ENCODE assay signal across 9 mouse cellular contexts in genomic region chr12:81816330-81817125, GRCm38 (mm10). TPM values are rescaled to one million over a fixed set of nuclear protein-coding genes. Genes with fewer than 3 reads are reported as not detected.
DNase-seq lines count a peak whose midpoint lies in the region; ATAC-seq and TF ChIP-seq lines count a peak whose summit lies in the region.
"Had no signal": no experiment of that assay in that cellular context is flagged by ENCODE, and none has a peak within 500 bp of the region (broad histone marks: within the 10 kb centered on the region; RNA-seq: fewer than 3 reads in every experiment).

No protein-coding gene starts in this region.

- no peaks in the 10 kb centered on the region for H3K27me3 ChIP-seq in testis, adult 2 months (ENCODE audit: control insufficient read depth, insufficient read depth, low read length)
- peaks cover 9% of the 10 kb centered on the region for H3K27me3 ChIP-seq in hindbrain, embryonic 10.5 days (ENCODE audit: insufficient read depth, poor library complexity, severe bottlenecking)
- H3K27me3 ChIP-seq in liver, embryonic 13.5 days: no peaks in the 10 kb centered on the region

- 0 out of 2 replicates have a peak overlapping the region, but pooled peaks have one; percentile 5 for H3K4me2 ChIP-seq in liver, embryonic 13.5 days

- no peak for TF ChIP-seq CTCF in testis, adult 2 months (IDR thresholded peaks at IDR 0.05; ENCODE audit: control insufficient read depth, insufficient read depth, insufficient replicate concordance, low read depth, low read length)

- no peak for ATAC-seq in liver, embryonic 13.5 days (ENCODE audit: low read depth)
- no peak for ATAC-seq in erythroblast, adult 5-6 weeks (replicated peaks; ENCODE audit: low FRiP score, poor library complexity, severe bottlenecking)
- ATAC-seq in CD4-positive, CD25-positive, alpha-beta regulatory T cell, adult 4 months: no peak

- H3K27ac ChIP-seq in testis, adult 2 months (ENCODE audit: control insufficient read depth, insufficient read depth, low read depth, low read length): peak overlapping the region; percentile 42
- peak overlapping the region; percentile 80 for H3K27ac ChIP-seq in hindbrain, embryonic 10.5 days
- no peak overlapping the region for H3K27ac ChIP-seq in liver, embryonic 13.5 days

- H3K4me1 ChIP-seq in testis, adult 2 months (ENCODE audit: control insufficient read depth, insufficient read depth, low read length): peaks cover 6% of the 10 kb centered on the region; the same call in 1 of the 2 replicates
- H3K4me1 ChIP-seq in hindbrain, embryonic 10.5 days (replicated peaks): peaks cover 12% of the 10 kb centered on the region
- no peaks in the 10 kb centered on the region for H3K4me1 ChIP-seq in liver, embryonic 13.5 days (replicated peaks)

- no peaks in the 10 kb centered on the region for H3K36me3 ChIP-seq in testis, adult 2 months (ENCODE audit: control insufficient read depth, insufficient read depth, low read length)
- no peaks in the 10 kb centered on the region for H3K36me3 ChIP-seq in hindbrain, embryonic 10.5 days
- H3K36me3 ChIP-seq in liver, embryonic 13.5 days: no peaks in the 10 kb centered on the region
- H3K36me3 ChIP-seq: G1E had no signal

- no peak for DNase-seq in testis, postnatal 14 days (ENCODE audit: low spot score)
- DNase-seq in hindbrain, embryonic 10.5 days (ENCODE audit: low spot score): peak; percentile 42
- DNase-seq in liver, embryonic 13.5 days: no peak
- DNase-seq in gastrocnemius, postnatal 14 days: no peak
- no peak for DNase-seq in urinary bladder, adult 2 months (ENCODE audit: low spot score)

- no peaks in the 10 kb centered on the region for H3K9me3 ChIP-seq in hindbrain, embryonic 10.5 days
- H3K9me3 ChIP-seq in liver, embryonic 13.5 days (replicated peaks): no peaks in the 10 kb centered on the region
- H3K9me3 ChIP-seq: G1E had no signal

- no peak for TF ChIP-seq POLR2A in testis, adult 2 months (IDR thresholded peaks at IDR 0.05; ENCODE audit: control insufficient read depth, low read depth, low read length)

- H3K9ac ChIP-seq in liver, embryonic 13.5 days: no peak overlapping the region

- intact Hi-C loops in gastrocnemius, postnatal 14 days (cut with DNase I; ENCODE audit: low total_unique reads): no loop called here

- WGBS in hindbrain, embryonic 10.5 days: 13% methylated on average over 10 of the region's 10 CpGs
- WGBS in liver, embryonic 13.5 days (ENCODE audit: insufficient replicate concordance): 22% methylated on average over 10 of the region's 10 CpGs

- peak overlapping the region; percentile 8; the same call in 1 of the 2 replicates for H3K4me3 ChIP-seq in testis, adult 2 months (ENCODE audit: control insufficient read depth, low read depth, low read length)
- H3K4me3 ChIP-seq in hindbrain, embryonic 10.5 days: peak overlapping the region; percentile 38
- no peak overlapping the region for H3K4me3 ChIP-seq in liver, embryonic 13.5 days (replicated peaks)

RNA-seq across cellular contexts. Expression of gene Map3k9, which starts 35.6 kb away (rescaled TPM):
- 3.2 and 3.3 TPM in 2 replicates for polyA plus RNA-seq in testis, adult 2 months (2012; rRNA removed)
- 1.3 and 2.1 TPM in 2 replicates for polyA plus RNA-seq in hindbrain, embryonic 10.5 days (2016; fragmentation: Nextera tagmentation; extraction: Ambion mirVana)
- 0.02 and 0.03 TPM in 2 replicates for polyA plus RNA-seq in liver, embryonic 13.5 days (2015; fragmentation: Nextera tagmentation; extraction: Ambion mirVana)
- 0.58 and 4.8 TPM in 2 replicates for total RNA-seq in erythroblast, adult 5-6 weeks (2015; ENCODE audit: low replicate concordance)
- total RNA-seq in erythroblast, adult 5-6 weeks (2017; ENCODE audit: low replicate concordance): 1.5 and 1.6 TPM in 2 replicates
- polyA plus RNA-seq in CD4-positive, CD25-positive, alpha-beta regulatory T cell, adult 4 months (2017; shearing (Covaris generic)): under 1 TPM; 0.19 to 0.22 TPM
- under 1 TPM in 1 of 2 experiments, not detected in 1; 0.11 TPM for total RNA-seq in gastrocnemius, postnatal 14 days (2021)
- polyA plus RNA-seq in urinary bladder, adult 2 months (2012; rRNA removed): 1.4 and 2.3 TPM in 2 replicates
- polyA plus RNA-seq: G1E had no signal

RNA-seq across cellular contexts. Expression of gene Pcnx, which starts 43.3 kb away (rescaled TPM):
- polyA plus RNA-seq in testis, adult 2 months (2012; rRNA removed): 49.1 and 54.2 TPM in 2 replicates
- polyA plus RNA-seq in hindbrain, embryonic 10.5 days (2016; fragmentation: Nextera tagmentation; extraction: Ambion mirVana): 8.9 and 9.0 TPM in 2 replicates
- 1.2 and 1.5 TPM in 2 replicates for polyA plus RNA-seq in liver, embryonic 13.5 days (2015; fragmentation: Nextera tagmentation; extraction: Ambion mirVana)
- 2.5 and 8.6 TPM in 2 replicates for total RNA-seq in erythroblast, adult 5-6 weeks (2015; ENCODE audit: low replicate concordance)
- total RNA-seq in erythroblast, adult 5-6 weeks (2017; ENCODE audit: low replicate concordance): 3.8 and 4.2 TPM in 2 replicates
- polyA plus RNA-seq in CD4-positive, CD25-positive, alpha-beta regulatory T cell, adult 4 months (2017; shearing (Covaris generic)): 10 to 100 TPM; 12.0 to 14.8 TPM
- total RNA-seq in gastrocnemius, postnatal 14 days (2021): 10 to 100 TPM; 36.0 to 37.4 TPM
- 23.3 and 35.3 TPM in 2 replicates for polyA plus RNA-seq in urinary bladder, adult 2 months (2012; rRNA removed)
- polyA plus RNA-seq: G1E had no signal
